Mouse (Mus musculus) hindbrain, embryonic 13.5 days (tissue): ENCODE data around the gene Cnnm2. TPM values are rescaled to one million over a fixed set of nuclear protein-coding genes. Genes with fewer than 3 reads are reported as not detected.

ENCODE experiments used
- ATAC-seq: fragments of 200-750 bp; cut with Nextera tagmentation; 2 replicates; pipeline ENCODE4 v1.8.0; 2017; ENCODE audit warnings: moderate TSS enrichment; ENCODE audit not compliant: low FRiP score
- H3K27ac ChIP-seq: fragments of 300-500 bp; sonication (generic); 2 replicates; pipeline ENCODE4 v1.5.1; 2015; ENCODE audit warnings: inconsistent platforms, mild to moderate bottlenecking, moderate library complexity
- H3K27me3 ChIP-seq: fragments of 300-500 bp; sonication (generic); 2 replicates; pipeline ENCODE4 v1.6.1; 2015; ENCODE audit warnings: mild to moderate bottlenecking, inconsistent platforms
- H3K36me3 ChIP-seq: fragments of 300-500 bp; sonication (generic); 2 replicates; pipeline ENCODE4 v1.6.1; 2015; ENCODE audit warnings: mild to moderate bottlenecking, inconsistent platforms
- H3K4me1 ChIP-seq: fragments of 300-500 bp; sonication (generic); replicated peaks from 2 replicates; pipeline ENCODE4 v1.6.1; 2015; ENCODE audit warnings: inconsistent platforms
- H3K4me2 ChIP-seq: fragments of 300-500 bp; sonication (generic); 2 replicates; pipeline ENCODE4 v1.6.1; 2015; ENCODE audit warnings: inconsistent platforms, mild to moderate bottlenecking, moderate library complexity
- H3K4me3 ChIP-seq: fragments of 300-500 bp; sonication (generic); 2 replicates; pipeline ENCODE4 v1.5.1; 2015; ENCODE audit warnings: mild to moderate bottlenecking, inconsistent platforms
- H3K9ac ChIP-seq: fragments of 300-500 bp; sonication (generic); 2 replicates; pipeline ENCODE4 v1.6.1; 2015; ENCODE audit warnings: mild to moderate bottlenecking, inconsistent platforms
- H3K9me3 ChIP-seq: fragments of 300-500 bp; sonication (generic); 2 replicates; pipeline ENCODE4 v1.6.1; 2016; ENCODE audit warnings: inconsistent platforms
- WGBS: fragments of 180-500 bp; shearing (Covaris S2); methylation state at CpG from one replicate; pipeline ENCODE4 v1.1.7; 2015; 5-methylcytosine and 5-hydroxymethylcytosine counted together
- polyA plus RNA-seq: library from polyadenylated mRNA; unstranded; fragments of >200 nt; fragmentation: Nextera tagmentation; extraction: Ambion mirVana; gene quantifications from 2 replicates; pipeline ENCODE4 v1.2.1, GENCODE M21; 2015

Cnnm2 gene
- polyA plus RNA-seq, 1 experiment from 2014 or later: 5.8 TPM

DNA sequence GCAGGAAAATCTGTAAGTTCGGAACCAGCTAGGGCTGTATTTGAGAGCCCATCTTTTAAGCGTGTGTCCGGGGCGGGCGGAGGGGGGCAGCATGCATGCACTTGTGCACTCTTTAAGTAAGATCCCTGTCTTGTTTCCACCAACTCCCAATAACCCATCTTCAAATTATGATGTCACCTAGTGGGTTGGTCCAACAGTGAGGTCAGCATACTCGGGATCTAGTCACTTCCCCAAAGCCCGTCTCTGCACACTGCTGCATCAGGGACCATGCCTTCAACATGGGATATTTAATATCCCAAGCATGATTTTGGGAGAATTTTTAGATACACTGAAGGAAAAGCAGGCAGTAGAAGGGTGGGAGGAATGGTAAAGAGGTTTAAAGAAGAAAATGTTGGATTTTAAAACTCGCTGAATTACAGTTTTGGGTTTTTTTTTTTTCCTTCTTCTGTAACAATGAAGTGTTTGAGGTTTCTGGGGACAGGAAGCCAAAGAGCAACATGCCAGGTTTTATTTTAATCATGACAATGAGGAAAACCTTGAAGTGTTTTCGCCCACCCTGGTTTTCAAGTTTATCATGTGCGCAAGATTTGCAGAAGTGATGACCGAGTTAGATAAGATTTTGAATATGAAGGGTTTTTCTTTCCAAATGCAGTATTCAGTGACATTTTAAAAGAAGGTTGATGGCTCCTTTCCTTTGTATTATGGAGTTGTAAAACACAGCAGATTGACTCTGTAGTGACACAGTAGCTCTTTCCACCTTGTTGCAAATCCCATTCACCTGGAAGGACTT is 76.1 kb downstream of the Cnnm2 start:
- Histone ChIP-seq H3K4me3 (no peak overlapping the region), H3K27me3 (no peaks in the 10 kb centered on the region), H3K9ac (no peak overlapping the region), H3K4me2 (no peak overlapping the region), H3K4me1 (no peaks in the 10 kb centered on the region), H3K27ac (no peak overlapping the region), H3K36me3 (no peaks in the 10 kb centered on the region), H3K9me3 (no peaks in the 10 kb centered on the region)
- WGBS: 94% methylated on average over 11 of the region's 11 CpGs
- ATAC-seq: no peak

DNA sequence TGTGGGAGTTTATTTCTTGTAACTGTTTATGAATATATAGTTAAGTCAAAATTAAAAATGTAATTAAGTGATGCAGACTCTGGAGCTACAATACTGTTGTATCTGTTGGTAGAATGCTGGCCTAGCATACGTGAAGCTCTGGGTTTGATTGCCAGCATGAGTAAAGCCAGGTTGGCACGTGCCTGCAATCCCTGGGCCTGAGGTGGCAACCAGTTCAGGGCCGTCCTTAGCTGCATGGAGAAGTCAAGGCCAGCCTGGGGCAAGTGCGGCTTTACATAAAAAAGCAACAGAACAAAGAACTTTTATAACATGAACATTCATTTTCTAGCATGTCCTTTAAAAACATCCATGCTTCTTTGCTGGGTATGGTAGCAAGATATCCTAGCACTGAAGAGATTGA is 79.6 kb downstream of the Cnnm2 start:
- no peaks in the 10 kb centered on the region for H3K9me3 ChIP-seq
- no peak overlapping the region for H3K4me3 ChIP-seq
- no peaks in the 10 kb centered on the region for H3K27me3 ChIP-seq
- no peak overlapping the region for H3K9ac ChIP-seq
- WGBS: 88% methylated on average over 4 of the region's 4 CpGs
- H3K4me1 ChIP-seq: peaks cover 11% of the 10 kb centered on the region
- H3K36me3 ChIP-seq: no peaks in the 10 kb centered on the region
- no peak overlapping the region for H3K4me2 ChIP-seq
- no peak overlapping the region for H3K27ac ChIP-seq
- no peak for ATAC-seq

DNA sequence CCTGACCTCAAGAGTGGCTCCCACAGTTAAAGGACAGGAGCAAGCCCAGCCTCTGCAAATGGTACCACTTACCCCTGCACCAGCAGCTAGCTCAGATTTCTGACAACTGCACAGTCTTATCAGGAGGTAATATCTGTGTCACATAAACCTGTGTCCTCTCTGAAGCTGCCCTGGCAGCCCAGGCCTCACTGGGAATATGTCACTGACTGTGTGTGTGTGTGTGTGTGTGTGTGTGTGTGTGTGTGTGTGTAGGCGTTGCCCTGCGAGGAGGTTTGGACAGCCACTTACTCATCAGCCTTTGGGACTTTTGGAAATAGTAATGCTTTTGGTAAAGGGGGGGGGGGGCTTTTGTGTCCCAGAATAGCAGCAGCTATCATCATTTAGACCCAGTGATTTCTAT is 81.6 kb downstream of the Cnnm2 start:
- Histone ChIP-seq H3K9me3 (no peaks in the 10 kb centered on the region), H3K36me3 (no peaks in the 10 kb centered on the region), H3K27me3 (no peaks in the 10 kb centered on the region), H3K4me1 (peaks cover 11% of the 10 kb centered on the region), H3K4me3 (no peak overlapping the region), H3K4me2 (no peak overlapping the region), H3K9ac (no peak overlapping the region), H3K27ac (no peak overlapping the region)
- WGBS: 87% methylated on average over 2 of the region's 2 CpGs
- ATAC-seq: no peak

DNA sequence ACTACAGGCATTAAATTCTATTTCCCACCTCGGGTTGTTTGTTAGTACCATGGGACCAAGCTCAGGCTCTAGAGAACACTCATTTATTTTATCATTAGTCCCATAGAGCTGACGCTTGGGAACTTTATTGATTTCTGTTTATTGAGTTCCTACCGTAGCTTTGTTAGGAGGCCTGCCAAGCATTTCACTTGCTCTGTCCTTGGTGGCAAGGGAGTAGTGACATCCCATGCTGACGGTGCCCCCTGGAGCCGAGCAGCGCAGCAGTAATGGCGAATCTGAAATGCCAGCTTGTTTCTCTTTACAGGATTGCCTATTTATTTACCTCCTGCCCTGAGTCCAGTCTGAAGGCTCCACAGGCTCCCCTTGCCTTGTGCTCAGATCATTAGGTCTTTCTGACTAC is 84.7 kb downstream of the Cnnm2 start:
- ATAC-seq: no peak

DNA sequence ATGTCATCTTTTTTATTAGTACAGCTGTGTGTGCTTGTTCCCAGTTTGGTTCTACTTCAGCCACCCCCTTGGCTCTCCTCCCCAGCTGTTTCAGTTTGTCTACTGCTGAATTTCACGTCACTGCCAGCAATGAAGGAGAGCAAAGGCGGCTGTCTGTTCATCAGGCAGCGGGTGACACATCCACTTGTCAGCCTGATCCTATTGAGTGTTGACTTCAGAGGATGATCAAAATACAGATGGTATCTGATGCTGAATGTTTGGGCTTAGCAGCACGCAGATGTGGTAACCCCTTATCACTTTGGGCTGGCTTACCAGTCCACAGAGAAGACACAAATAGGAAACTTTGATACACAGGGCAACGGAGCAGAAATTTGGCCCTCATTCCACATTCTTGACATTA is 85.1 kb downstream of the Cnnm2 start:
- ATAC-seq: no peak
- H3K9me3 ChIP-seq: no peaks in the 10 kb centered on the region
- peaks cover 13% of the 10 kb centered on the region for H3K4me1 ChIP-seq
- H3K4me2 ChIP-seq: no peak overlapping the region
- H3K9ac ChIP-seq: no peak overlapping the region
- H3K36me3 ChIP-seq: no peaks in the 10 kb centered on the region
- H3K4me3 ChIP-seq: no peak overlapping the region
- 80% methylated on average over 5 of the region's 5 CpGs for WGBS
- no peak overlapping the region for H3K27ac ChIP-seq
- H3K27me3 ChIP-seq: no peaks in the 10 kb centered on the region

More for the DNA sequence above, 84.7 kb downstream of the Cnnm2 start:
- Histone ChIP-seq H3K36me3 (no peaks in the 10 kb centered on the region), H3K4me1 (peaks cover 13% of the 10 kb centered on the region), H3K4me2 (no peak overlapping the region), H3K9ac (no peak overlapping the region), H3K27ac (no peak overlapping the region), H3K9me3 (no peaks in the 10 kb centered on the region), H3K27me3 (no peaks in the 10 kb centered on the region), H3K4me3 (no peak overlapping the region)
- 74% methylated on average over 7 of the region's 7 CpGs for WGBS

DNA sequence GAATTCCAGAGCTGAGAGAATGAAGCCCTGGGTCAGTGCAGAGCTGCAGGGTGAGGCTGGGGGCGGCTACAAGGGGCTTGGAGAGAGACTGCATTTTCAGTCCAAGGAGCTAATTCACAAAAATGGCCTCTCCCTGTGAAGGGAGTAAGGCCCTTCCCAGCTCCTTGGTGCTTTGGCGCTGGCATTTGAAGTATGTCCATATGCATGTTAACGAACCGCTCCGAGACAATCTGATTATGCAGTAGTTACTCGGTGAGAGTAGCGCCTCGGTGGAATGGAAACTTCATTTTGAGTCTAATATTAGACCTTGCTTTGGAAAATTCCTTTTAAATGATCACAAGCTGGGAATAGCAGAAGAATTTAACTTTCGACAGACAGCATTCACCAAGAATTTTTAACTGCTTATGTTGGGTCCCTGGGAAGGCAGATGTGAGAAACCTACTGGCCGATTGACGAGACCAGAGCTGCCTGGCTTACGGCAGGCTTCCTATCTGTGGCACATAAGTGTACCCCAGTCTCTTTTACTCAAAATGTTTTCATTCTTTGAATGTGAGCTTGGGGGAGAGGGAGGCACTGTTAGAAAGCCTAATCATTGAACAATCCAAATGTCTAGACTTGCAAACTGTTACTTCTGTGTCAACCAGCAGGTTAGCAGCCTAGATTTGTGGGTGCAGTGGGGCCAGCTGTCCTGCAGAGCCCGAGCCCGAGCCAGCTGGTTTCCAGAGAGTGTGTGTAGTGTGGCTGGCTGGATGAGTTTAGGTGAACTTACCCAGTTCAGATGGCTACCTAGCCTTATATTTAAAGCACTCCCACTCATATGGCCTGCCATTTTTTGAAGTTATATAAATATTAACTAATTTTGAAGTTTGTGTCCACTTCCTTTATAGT is 87.2 kb downstream of the Cnnm2 start:
- H3K4me3 ChIP-seq: no peak overlapping the region
- H3K27ac ChIP-seq: 0 out of 2 replicates have a peak overlapping the region, but pooled peaks have one; percentile 26
- no peaks in the 10 kb centered on the region for H3K9me3 ChIP-seq
- no peak overlapping the region for H3K9ac ChIP-seq
- no peaks in the 10 kb centered on the region for H3K36me3 ChIP-seq
- H3K4me2 ChIP-seq: no peak overlapping the region
- peaks cover 13% of the 10 kb centered on the region for H3K4me1 ChIP-seq
- 69% methylated on average over 14 of the region's 14 CpGs for WGBS
- H3K27me3 ChIP-seq: no peaks in the 10 kb centered on the region
- ATAC-seq: no peak

DNA sequence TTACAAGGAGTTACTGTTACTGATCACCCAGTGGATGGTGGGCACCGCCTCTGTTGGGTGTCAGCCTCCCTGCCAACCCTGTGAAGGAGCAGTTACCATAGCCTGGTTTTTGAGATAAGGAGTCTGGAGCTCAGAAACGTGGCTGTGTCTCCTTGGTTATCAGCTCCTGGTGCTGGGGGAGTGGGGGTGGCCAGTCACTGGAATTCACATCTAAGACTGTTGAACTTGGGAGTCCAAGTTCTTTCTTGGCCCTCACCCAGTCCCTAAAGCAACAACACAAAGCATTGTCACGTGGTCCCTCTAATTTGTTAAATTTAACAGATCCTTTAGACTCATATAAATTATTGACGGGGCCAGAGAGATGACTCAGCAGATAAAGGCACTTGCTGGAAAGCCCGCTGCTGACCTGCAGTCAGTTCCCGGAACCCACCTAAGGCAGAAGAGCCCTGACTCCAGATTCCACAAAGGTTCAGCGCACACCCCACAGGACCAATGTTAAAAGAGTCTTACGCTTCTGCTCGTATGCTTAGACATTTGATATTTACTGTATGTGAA is 88.1 kb downstream of the Cnnm2 start:
- Histone ChIP-seq H3K27me3 (no peaks in the 10 kb centered on the region), H3K27ac (no peak overlapping the region), H3K9ac (no peak overlapping the region), H3K4me1 (peaks cover 12% of the 10 kb centered on the region), H3K4me3 (no peak overlapping the region), H3K9me3 (no peaks in the 10 kb centered on the region), H3K4me2 (no peak overlapping the region), H3K36me3 (no peaks in the 10 kb centered on the region)
- WGBS: 83% methylated on average over 9 of the region's 9 CpGs
- ATAC-seq: no peak

DNA sequence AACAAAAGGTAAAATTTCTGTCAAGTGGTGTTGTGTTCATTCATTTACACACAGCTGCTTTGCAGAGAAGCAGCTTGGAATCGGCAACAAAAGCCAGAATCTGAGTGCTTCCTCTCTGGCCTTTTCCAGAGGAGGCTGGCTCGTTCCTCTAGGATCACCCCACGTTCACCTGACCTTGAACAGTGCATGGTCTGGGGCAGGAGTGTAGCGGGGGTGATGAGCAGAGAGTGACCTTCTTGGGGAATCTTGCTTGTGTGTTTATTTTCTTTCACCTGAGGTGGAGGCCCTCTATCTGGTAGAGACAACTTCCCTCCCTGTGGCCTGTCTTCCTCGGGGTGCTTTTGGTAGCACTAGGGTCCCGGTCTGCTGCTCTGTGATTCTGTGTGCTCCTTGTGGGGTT is 94.8 kb downstream of the Cnnm2 start:
- no peaks in the 10 kb centered on the region for H3K9me3 ChIP-seq
- WGBS: 47% methylated on average over 6 of the region's 6 CpGs
- H3K4me1 ChIP-seq: peaks cover 21% of the 10 kb centered on the region
- H3K27me3 ChIP-seq: no peaks in the 10 kb centered on the region
- no peak overlapping the region for H3K4me3 ChIP-seq
- ATAC-seq: no peak
- no peaks in the 10 kb centered on the region for H3K36me3 ChIP-seq
- peak overlapping the region; percentile 64 for H3K27ac ChIP-seq
- H3K4me2 ChIP-seq: no peak overlapping the region; the same call in 1 of the 2 replicates
- peak overlapping the region; percentile 56; the same call in 1 of the 2 replicates for H3K9ac ChIP-seq

DNA sequence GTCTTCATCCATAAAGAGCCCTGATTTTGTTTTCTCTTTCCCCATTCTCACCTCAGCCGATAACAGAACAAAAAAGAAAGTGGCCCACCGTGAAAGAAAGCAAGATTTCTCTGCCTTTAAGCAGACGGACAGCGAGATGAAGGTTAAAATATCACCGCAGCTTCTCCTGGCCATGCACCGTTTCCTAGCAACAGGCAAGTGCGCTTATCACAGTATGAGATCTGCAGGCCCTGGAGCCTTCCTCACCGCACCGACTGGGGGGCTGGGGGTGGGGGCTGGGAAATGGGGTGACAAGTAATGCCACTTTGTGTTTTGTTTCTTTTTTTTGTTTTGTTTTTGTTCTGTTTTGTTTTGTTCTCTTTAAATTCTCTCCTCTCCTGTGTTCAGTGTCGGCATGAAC is 95.4 kb downstream of the Cnnm2 start:
- Histone ChIP-seq H3K9me3 (no peaks in the 10 kb centered on the region), H3K27ac (peak overlapping the region; percentile 64), H3K4me1 (peaks cover 21% of the 10 kb centered on the region), H3K9ac (0 out of 2 replicates have a peak overlapping the region, but pooled peaks have one; percentile 56), H3K27me3 (no peaks in the 10 kb centered on the region), H3K4me3 (no peak overlapping the region), H3K36me3 (no peaks in the 10 kb centered on the region), H3K4me2 (no peak overlapping the region; the same call in 1 of the 2 replicates)
- no peak for ATAC-seq
- 20% methylated on average over 10 of the region's 10 CpGs for WGBS

DNA sequence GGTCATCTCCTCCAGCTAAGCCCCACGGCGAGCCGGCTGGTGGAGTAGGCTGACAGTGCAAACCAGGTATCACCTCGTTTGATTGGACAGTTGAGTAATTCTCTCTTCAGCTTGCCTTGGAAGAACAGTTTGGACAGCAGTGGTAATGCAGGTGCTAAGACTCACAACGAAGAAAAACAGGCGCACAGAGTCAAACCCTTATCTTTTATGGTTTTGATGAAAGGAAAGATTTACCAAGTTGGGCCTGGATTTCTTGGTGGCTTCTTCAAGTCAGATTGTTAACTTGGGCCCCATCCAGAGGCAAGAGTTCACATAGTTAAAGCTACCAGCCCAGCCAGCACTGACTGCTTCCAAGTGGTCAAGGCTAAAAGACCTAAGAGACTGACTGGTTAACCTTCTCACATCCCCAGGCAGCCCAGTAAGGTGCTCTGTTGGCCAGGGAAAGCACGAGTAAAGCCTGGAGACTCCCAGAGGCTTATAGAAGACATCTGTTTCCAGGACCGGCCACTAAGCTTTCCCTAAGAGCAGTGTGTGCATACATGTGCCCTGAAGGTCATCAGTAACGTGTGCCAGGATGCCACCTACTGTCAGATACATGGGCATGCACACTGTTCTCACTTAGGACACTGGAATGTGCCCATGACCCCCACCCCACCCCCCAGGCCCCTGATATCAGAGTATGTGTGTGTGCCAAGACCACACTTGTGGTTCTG is 96.0 kb downstream of the Cnnm2 start:
- H3K4me2 ChIP-seq: no peak overlapping the region
- no peaks in the 10 kb centered on the region for H3K27me3 ChIP-seq
- no peaks in the 10 kb centered on the region for H3K36me3 ChIP-seq
- H3K4me1 ChIP-seq: peaks cover 21% of the 10 kb centered on the region
- no peaks in the 10 kb centered on the region for H3K9me3 ChIP-seq
- H3K27ac ChIP-seq: 0 out of 2 replicates have a peak overlapping the region, but pooled peaks have one; percentile 35
- WGBS: 66% methylated on average over 9 of the region's 9 CpGs
- no peak for ATAC-seq
- H3K4me3 ChIP-seq: no peak overlapping the region
- no peak overlapping the region for H3K9ac ChIP-seq

DNA sequence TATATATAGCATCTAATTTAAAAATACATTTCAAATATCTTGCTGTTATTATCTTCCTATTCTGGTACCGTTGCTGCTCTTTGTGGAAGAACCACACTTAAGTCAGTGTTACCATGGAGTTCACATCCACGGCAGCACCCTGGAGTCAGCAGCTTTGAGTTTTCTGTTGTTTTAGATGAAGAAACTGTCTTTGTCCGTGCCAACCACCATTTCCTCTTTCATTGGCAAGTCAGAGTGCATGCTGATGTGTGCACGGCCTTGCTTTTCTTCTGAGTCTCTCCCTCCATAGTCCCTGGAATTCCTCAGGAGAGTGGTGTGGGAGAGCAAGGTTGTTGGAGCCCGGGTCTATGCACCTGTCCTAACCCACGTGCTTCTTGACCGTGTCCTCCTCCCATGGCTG is 96.8 kb downstream of the Cnnm2 start:
- ATAC-seq: no peak
- Histone ChIP-seq H3K27ac (no peak overlapping the region), H3K4me2 (no peak overlapping the region), H3K9ac (no peak overlapping the region), H3K4me1 (peaks cover 21% of the 10 kb centered on the region), H3K9me3 (no peaks in the 10 kb centered on the region), H3K27me3 (no peaks in the 10 kb centered on the region), H3K4me3 (no peak overlapping the region), H3K36me3 (no peaks in the 10 kb centered on the region)
- WGBS: 81% methylated on average over 7 of the region's 7 CpGs

DNA sequence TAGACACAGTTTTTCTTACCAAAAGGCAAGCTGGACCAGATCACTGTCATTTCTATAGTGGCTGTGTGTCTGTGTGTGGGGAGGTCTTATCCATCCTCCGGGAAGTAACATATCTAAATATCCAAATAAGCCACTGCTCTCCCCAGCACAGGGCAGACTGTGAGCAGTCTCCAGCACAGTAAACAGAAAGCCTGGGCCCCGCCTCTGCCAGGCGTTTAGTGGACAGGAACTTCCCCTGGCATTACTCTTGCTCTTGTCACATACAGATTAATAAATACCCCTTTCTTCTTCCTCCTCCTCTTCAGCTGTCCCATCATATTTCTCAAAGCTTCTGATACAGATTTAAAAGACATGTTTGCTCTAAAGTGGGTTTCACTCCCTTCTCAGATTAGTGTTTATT is 101.2 kb downstream of the Cnnm2 start:
- no peak overlapping the region for H3K9ac ChIP-seq
- H3K27ac ChIP-seq: no peak overlapping the region
- H3K4me2 ChIP-seq: no peak overlapping the region
- ATAC-seq: no peak
- no peaks in the 10 kb centered on the region for H3K36me3 ChIP-seq
- peaks cover 5% of the 10 kb centered on the region for H3K4me1 ChIP-seq
- no peaks in the 10 kb centered on the region for H3K9me3 ChIP-seq
- WGBS: 70% methylated on average over 3 of the region's 3 CpGs
- H3K27me3 ChIP-seq: no peaks in the 10 kb centered on the region
- H3K4me3 ChIP-seq: no peak overlapping the region
